Mouse (Mus musculus) heart, embryonic 14.5 days (tissue): ENCODE measurements around the gene Tiam1. TPM values are rescaled to one million over a fixed set of nuclear protein-coding genes. Genes with fewer than 3 reads are reported as not detected.

Experiments
- ATAC-seq: fragments of 200-750 bp; cut with Nextera tagmentation; 2 replicates; pipeline ENCODE4 v1.8.0; 2017; ENCODE audit warnings: low read depth, moderate TSS enrichment; ENCODE audit not compliant: insufficient number of reproducible peaks, insufficient read depth, low FRiP score
- H3K27ac ChIP-seq, 2 experiments: fragments of 200-500 bp in 1 of 2; fragments of 300-500 bp in 1 of 2; sonication (generic) in 1 of 2; replicated peaks in 1 of 2; 2 replicates each; pipeline ENCODE4 v1.5.1; 2012 to 2014; ENCODE audit warnings: low read depth in 2 of 2, low read length in 2 of 2, control low read depth in 1 of 2, mild to moderate bottlenecking in 1 of 2, mixed read lengths in 1 of 2; ENCODE audit not compliant: control insufficient read depth in 1 of 2, insufficient read depth in 1 of 2
- H3K27me3 ChIP-seq: fragments of 300-500 bp; sonication (generic); 2 replicates; pipeline ENCODE4 v1.6.1; 2014; ENCODE audit warnings: mild to moderate bottlenecking, low read length, control low read depth; ENCODE audit not compliant: control insufficient read depth, insufficient read depth
- H3K36me3 ChIP-seq: fragments of 300-500 bp; sonication (generic); 2 replicates; pipeline ENCODE4 v1.6.1; 2014; ENCODE audit warnings: mild to moderate bottlenecking, control low read depth, low read length, mixed read lengths; ENCODE audit not compliant: control insufficient read depth, insufficient read depth
- H3K4me1 ChIP-seq, 2 experiments: fragments of 200-500 bp in 1 of 2; fragments of 300-500 bp in 1 of 2; sonication (generic) in 1 of 2; 2 replicates each; pipeline ENCODE4 v1.6.1; 2012 to 2014; ENCODE audit warnings: low read length in 2 of 2, control low read depth in 1 of 2, mixed read lengths in 1 of 2; ENCODE audit not compliant: control insufficient read depth in 2 of 2, insufficient read depth in 2 of 2
- H3K4me2 ChIP-seq: fragments of 300-500 bp; sonication (generic); 2 replicates; pipeline ENCODE4 v1.6.1; 2014; ENCODE audit warnings: mild to moderate bottlenecking, low read length
- H3K4me3 ChIP-seq, 2 experiments: fragments of 200-500 bp in 1 of 2; fragments of 300-500 bp in 1 of 2; sonication (generic) in 1 of 2; 2 replicates each; pipeline ENCODE4 v1.5.1; 2012 to 2014; ENCODE audit warnings: low read length in 2 of 2, mild to moderate bottlenecking in 2 of 2, control low read depth in 1 of 2, low read depth in 1 of 2, moderate library complexity in 1 of 2; ENCODE audit not compliant: control insufficient read depth in 1 of 2, insufficient read depth in 1 of 2
- H3K9ac ChIP-seq: fragments of 300-500 bp; sonication (generic); 2 replicates; pipeline ENCODE4 v1.6.1; 2014; ENCODE audit warnings: mild to moderate bottlenecking, low read length
- H3K9me3 ChIP-seq: fragments of 300-500 bp; sonication (generic); 2 replicates; pipeline ENCODE4 v1.6.1; 2016; ENCODE audit warnings: low read length, control low read depth; ENCODE audit not compliant: control insufficient read depth
- WGBS: fragments of 180-500 bp; shearing (Covaris S2); extraction: QIAGEN DNeasy Blood & Tissue Kit; methylation state at CpG from one replicate; pipeline ENCODE4 v1.1.7; 2014; 5-methylcytosine and 5-hydroxymethylcytosine counted together
- polyA plus RNA-seq: library from polyadenylated mRNA; unstranded; fragments of >200 nt; fragmentation: Nextera tagmentation; extraction: Ambion mirVana; gene quantifications from 2 replicates; pipeline ENCODE4 v1.2.1, GENCODE M21; 2014

Gene Tiam1
- polyA plus RNA-seq, 1 experiment from 2014 or later, result 12.6 TPM

DNA sequence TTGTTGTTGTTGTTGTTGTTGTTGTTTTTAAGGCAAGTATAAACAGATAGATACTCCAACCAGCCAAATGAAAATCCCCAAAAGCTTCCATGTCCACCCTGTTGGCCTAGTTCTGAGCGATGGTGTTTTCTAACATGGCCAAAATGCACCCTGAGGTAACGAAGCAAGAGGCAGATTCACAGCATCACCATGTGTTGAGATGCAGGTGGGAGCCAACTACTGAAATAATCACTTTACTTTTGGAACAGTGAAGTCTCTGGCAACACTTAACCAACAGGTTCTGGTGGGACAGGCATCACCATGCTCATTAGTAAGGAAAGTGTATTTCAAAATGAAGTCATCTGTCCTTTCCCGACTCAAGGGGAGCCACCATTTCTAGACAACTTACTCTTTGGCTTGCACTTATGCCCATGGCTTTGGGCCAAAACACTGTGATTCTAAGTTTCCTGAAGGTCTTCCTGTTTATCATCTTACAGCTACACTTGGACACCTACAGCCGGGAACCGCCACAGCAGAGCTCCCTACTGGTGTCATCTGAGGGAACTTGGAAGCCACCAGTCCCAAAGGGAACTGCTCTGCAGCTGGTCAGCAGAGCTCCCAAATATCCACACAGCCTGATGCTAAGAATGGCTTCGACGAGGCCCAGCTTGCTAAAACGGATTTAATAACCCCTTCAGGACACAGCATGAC, 230.7 kb downstream of the Tiam1 start:
- H3K4me1 ChIP-seq, result peaks cover 0 to 4% of the 10 kb centered on the region in 2 experiments; a peak in 3 of 4 replicates
- H3K4me3 ChIP-seq, result no peak overlapping the region
- no peaks in the 10 kb centered on the region for H3K36me3 ChIP-seq
- H3K27me3 ChIP-seq, result no peaks in the 10 kb centered on the region
- H3K9me3 ChIP-seq, result no peaks in the 10 kb centered on the region
- no peak overlapping the region for H3K27ac ChIP-seq
- WGBS, result 63% methylated on average over 8 of the region's 8 CpGs
- no peak for ATAC-seq
- no peak overlapping the region for H3K9ac ChIP-seq
- H3K4me2 ChIP-seq, result no peak overlapping the region

DNA sequence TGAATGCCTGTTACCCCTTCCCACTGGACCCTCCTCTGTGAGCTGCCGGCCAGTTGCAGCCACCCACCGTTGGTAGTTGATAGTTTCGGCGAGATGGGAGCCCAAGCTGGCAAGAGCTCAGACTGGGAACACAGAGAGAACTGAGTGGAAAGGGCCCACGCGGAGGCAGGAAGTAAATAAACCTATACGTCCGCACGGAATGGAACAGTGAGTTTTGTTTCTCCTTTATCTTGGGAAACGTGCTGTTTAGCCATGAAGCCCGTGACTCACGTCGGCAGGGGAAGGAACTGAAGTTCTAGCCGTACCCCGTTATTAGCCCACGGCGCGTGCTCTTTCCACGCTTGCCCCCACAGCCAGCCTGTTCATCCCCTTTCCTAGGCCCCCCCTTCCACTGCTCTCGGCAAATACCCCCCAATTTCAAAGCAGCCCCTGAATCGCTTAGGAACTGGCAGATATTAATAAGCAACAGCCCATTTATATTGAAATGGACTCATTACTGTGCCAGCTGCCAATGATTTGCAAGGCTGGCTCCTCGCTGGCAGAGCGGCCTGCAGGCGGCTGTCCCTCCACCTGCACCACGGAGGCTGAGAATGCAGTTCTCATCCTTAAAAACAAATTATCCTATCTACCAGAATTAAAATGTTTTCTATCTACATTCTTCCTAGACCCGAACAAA, 234.0 kb downstream of the Tiam1 start:
- ATAC-seq, result no peak

DNA sequence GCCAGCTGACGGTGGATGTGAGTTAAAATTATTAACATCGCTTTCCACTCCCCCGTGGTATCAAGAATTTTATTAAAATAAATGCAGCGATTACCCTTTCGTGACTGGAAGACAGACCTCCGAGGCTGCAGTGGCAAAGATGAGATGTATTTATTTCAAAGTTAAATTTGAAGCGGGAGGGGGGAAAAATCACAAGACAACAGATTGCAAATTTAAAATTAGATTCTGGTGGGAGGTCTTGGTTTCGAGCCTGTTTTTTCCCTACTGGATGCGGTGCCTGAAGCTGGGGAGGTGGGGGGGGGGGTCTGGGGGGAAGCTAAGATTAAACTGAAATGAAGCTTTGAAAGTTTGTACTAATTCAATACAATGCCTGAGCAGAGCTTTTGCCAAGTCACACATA, 235.9 kb downstream of the Tiam1 start:
- H3K4me1 ChIP-seq, result peaks cover 0 to 4% of the 10 kb centered on the region in 2 experiments; a peak in 3 of 4 replicates
- WGBS, result 88% methylated on average over 9 of the region's 9 CpGs

More for the DNA sequence above, 234.0 kb downstream of the Tiam1 start:
- Histone ChIP-seq H3K4me1 (peaks cover 0 to 4% of the 10 kb centered on the region in 2 experiments; a peak in 3 of 4 replicates), H3K27ac (no peak overlapping the region), H3K9me3 (no peaks in the 10 kb centered on the region), H3K4me3 (no peak overlapping the region), H3K4me2 (peak overlapping the region; percentile 34; the same call in 1 of the 2 replicates), H3K27me3 (no peaks in the 10 kb centered on the region), H3K9ac (no peak overlapping the region), H3K36me3 (no peaks in the 10 kb centered on the region)
- 69% methylated on average over 26 of the region's 26 CpGs for WGBS

DNA sequence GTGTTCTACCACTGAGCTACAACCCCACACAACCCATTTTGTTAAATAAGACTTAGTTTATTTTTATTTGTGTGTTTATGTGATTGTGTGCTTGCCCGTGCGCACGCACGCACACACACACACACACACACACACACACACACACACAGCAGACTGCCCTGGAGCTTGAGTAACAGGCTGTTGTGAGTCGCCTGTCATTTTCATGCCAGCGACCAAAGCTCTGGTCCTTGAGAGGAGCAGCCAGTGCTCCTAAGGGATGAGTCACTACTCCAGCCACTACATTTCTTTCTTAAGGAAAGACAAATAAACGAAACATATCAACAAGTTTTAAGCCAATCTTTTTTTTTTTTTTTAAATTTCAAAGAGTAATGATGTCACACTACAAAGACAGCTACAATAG, 236.7 kb downstream of the Tiam1 start:
- Histone ChIP-seq H3K4me3 (no peak overlapping the region), H3K4me1 (peaks cover 0 to 4% of the 10 kb centered on the region in 2 experiments; a peak in 2 of 4 replicates), H3K9ac (no peak overlapping the region), H3K27me3 (no peaks in the 10 kb centered on the region), H3K36me3 (no peaks in the 10 kb centered on the region), H3K27ac (no peak overlapping the region), H3K4me2 (no peak overlapping the region), H3K9me3 (no peaks in the 10 kb centered on the region)
- WGBS, result 70% methylated on average over 7 of the region's 7 CpGs
- no peak for ATAC-seq

More for the DNA sequence above, 235.9 kb downstream of the Tiam1 start:
- H3K27me3 ChIP-seq, result no peaks in the 10 kb centered on the region
- no peak overlapping the region for H3K27ac ChIP-seq
- H3K4me3 ChIP-seq, result no peak overlapping the region
- ATAC-seq, result no peak
- no peaks in the 10 kb centered on the region for H3K9me3 ChIP-seq
- no peak overlapping the region for H3K4me2 ChIP-seq
- no peaks in the 10 kb centered on the region for H3K36me3 ChIP-seq
- no peak overlapping the region for H3K9ac ChIP-seq

DNA sequence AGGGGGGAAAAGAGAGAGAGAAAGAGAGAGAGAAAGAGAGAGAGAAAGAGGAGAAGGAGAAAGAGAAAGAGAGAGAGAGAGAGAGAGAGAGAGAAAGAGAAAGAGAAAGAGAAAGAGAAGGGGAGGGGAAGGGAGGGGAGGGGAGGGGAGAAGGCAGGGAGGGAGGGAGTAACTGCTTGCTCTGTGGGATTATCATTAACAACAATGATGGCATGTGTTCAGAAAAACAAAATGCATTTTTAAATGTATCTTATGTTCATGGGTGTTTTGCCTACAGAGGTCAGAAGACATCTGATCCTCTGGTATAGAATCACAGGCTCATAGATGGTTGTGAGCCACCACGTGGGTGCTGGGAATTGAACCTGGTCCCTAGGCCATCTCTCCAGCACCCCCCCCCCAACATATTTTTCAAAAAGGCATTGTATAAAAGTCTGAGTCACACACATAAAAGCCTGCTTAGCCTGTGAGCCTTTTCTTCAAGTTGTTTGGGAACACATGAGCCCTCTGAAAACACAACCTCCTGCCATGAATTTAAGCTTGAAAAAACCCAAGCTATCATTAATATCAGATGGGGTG, 237.8 kb downstream of the Tiam1 start:
- Histone ChIP-seq H3K4me3 (no peak overlapping the region), H3K9ac (no peak overlapping the region), H3K9me3 (no peaks in the 10 kb centered on the region), H3K4me2 (no peak overlapping the region), H3K27me3 (no peaks in the 10 kb centered on the region), H3K36me3 (no peaks in the 10 kb centered on the region), H3K27ac (no peak overlapping the region), H3K4me1 (peaks cover 0 to 4% of the 10 kb centered on the region in 2 experiments; a peak in 2 of 4 replicates)
- 92% methylated on average over 1 of the region's 1 CpGs for WGBS
- no peak for ATAC-seq

DNA sequence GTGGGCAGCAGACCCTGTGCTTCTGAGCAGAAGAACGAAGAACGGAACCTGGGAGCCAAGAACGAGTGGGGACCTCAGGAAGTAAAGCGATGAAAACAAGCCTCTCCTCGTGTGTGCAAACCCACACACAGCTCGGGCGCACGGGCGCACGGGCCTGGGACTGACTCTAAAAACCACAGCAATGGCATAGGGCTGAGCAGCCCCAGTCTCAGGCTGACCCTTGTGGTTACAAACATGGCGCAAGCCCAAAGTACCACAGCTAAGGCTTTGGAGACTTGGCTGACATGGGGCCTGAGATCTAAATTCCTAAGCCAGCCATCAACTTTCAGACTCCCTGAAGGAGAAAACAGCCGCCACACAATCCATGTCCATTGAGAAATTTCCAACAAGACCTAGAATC, 239.4 kb downstream of the Tiam1 start:
- H3K4me3 ChIP-seq, result no peak overlapping the region
- 93% methylated on average over 12 of the region's 12 CpGs for WGBS

DNA sequence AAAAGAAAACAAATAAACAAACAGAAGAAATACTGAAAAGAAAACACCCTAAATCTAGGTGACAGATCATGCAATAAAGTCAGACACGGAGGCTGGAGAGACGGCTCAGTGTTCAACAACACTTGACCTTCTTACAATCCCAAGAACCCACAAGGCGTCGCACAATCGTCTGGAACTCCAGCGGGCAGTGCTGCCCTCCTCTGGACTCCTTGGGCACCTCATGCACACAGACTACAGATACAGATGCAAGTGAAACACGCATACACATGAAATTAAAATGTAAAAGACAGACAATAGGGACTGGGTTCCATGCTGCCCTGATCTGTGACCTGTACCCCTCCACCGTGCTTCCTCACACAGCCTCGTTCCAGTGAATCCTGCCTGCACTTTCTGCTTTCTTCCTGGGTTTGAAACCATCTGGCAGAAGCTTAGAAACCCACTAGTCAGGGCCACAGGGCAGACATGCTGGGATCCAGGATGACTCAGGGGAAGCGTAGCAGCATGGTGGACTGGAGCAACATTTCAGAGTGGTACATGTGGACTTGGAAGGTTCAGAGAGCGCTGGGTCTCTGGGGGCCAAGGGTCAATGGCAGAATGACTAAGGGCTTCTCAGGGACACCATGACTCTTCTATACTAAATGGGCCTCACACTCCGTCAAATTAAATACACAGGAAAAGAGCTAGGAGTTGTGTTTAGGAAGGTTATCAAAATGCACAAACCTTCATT, 240.8 kb downstream of the Tiam1 start:
- H3K36me3 ChIP-seq, result 0 out of 2 replicates have a peak, but pooled peaks cover 3% of the 10 kb centered on the region
- H3K4me1 ChIP-seq, result no peaks in the 10 kb centered on the region
- H3K4me2 ChIP-seq, result no peak overlapping the region
- ATAC-seq, result no peak
- WGBS, result 93% methylated on average over 12 of the region's 12 CpGs
- no peak overlapping the region for H3K4me3 ChIP-seq
- H3K9me3 ChIP-seq, result no peaks in the 10 kb centered on the region
- no peak overlapping the region for H3K9ac ChIP-seq
- H3K27me3 ChIP-seq, result no peaks in the 10 kb centered on the region
- H3K27ac ChIP-seq, result no peak overlapping the region

More for the DNA sequence above, 239.4 kb downstream of the Tiam1 start:
- no peak overlapping the region for H3K4me2 ChIP-seq
- no peaks in the 10 kb centered on the region for H3K4me1 ChIP-seq
- H3K27ac ChIP-seq, result no peak overlapping the region
- ATAC-seq, result no peak
- H3K36me3 ChIP-seq, result no peaks in the 10 kb centered on the region
- H3K27me3 ChIP-seq, result no peaks in the 10 kb centered on the region
- no peak overlapping the region for H3K9ac ChIP-seq
- no peaks in the 10 kb centered on the region for H3K9me3 ChIP-seq
